Mouse (Mus musculus): ENCODE measurements around the gene Sstr4.

Gene Sstr4

GRCm38 (mm10) chr2:148430941-148431340 is 35.8 kb downstream of the Sstr4 start:
- peak; percentile 26 for DNase-seq (ENCODE audit: low spot score)

GRCm38 (mm10) chr2:148432346-148432745 is 37.2 kb downstream of the Sstr4 start:
- no peak for DNase-seq (ENCODE audit: low spot score)

- DNase-seq (ENCODE audit: low spot score), result no peak
Measured at GRCm38 (mm10) chr2:148436285-148436684, 41.1 kb downstream of the Sstr4 start.

GRCm38 (mm10) chr2:148439691-148440276 is 44.6 kb downstream of the Sstr4 start:
- no peak for DNase-seq (ENCODE audit: low spot score)

- no peak for DNase-seq (ENCODE audit: low spot score)
Measured at GRCm38 (mm10) chr2:148441421-148441820, 46.3 kb downstream of the Sstr4 start.

GRCm38 (mm10) chr2:148442172-148442571 is 47.0 kb downstream of the Sstr4 start:
- no peak for DNase-seq (ENCODE audit: low spot score)

- no peak for DNase-seq (ENCODE audit: low spot score)
Measured at GRCm38 (mm10) chr2:148442710-148443109, 47.6 kb downstream of the Sstr4 start.

- no peak for DNase-seq (ENCODE audit: low spot score)
Measured at GRCm38 (mm10) chr2:148443249-148443958, 48.3 kb downstream of the Sstr4 start, which contains the start of gene Cd93. Gene Cd93, minus strand, starts transcription at chr2:148443563.

GRCm38 (mm10) chr2:148444472-148444871 is 49.3 kb downstream of the Sstr4 start:
- no peak for DNase-seq (ENCODE audit: low spot score)

GRCm38 (mm10) chr2:148445616-148446015 is 50.5 kb downstream of the Sstr4 start:
- no peak for DNase-seq (ENCODE audit: low spot score)
